Mouse (Mus musculus): ENCODE measurements around the gene Ell3.
"Not testable (repeated sequence)": the region's sequence is repeated elsewhere in the genome, so short reads cannot be mapped to it uniquely, and the experiment has no call there.

The Ell3 gene

DNA sequence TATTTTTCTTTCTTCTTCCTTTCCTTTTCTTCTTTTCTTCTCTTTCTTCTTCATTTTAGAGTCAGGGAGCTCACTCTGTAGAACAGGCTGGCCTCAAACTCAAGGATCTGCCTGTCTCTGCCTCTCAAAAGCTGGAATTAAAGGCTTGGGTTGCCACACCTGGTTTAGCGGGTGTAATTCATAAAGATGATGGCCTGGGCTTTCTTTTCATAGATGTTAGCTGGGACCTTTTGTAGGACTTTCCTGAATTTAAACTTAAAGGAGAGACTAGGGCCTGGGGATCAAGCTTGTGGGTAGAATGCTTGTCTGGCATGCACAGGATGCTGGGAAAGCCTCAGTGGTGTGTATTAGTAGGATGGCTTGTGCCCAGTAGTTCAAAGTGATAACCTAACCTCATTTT lies at the start of gene Ell3:
Gene Ell3, minus strand, starts transcription at position 101 of the 400 bp plus-strand sequence.
- no peak for DNase-seq (ENCODE audit: low spot score in 2 of 2)

DNA sequence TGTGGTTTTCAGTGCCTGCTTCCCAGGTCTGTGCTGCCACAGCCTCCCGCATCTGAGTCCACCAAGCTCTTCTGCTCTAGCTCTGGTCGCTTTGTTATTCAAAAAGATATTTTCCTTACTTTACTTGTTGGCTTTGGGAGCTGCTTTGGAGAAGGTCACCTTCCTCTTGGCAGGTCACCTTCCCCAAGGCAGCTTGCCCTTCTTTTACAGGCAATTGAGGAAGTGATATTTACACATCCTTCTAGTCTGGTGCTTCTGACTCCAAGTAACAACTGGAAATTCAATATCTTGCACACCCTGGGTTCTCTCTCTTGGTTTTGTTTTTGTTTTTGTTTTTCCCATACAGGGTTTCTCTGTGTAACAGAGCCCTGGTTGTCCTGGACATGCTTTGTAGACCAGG lies 40.3 kb upstream of the Ell3 start:
- DNase-seq (ENCODE audit: low spot score in 2 of 2), result not testable (repeated sequence)

DNA sequence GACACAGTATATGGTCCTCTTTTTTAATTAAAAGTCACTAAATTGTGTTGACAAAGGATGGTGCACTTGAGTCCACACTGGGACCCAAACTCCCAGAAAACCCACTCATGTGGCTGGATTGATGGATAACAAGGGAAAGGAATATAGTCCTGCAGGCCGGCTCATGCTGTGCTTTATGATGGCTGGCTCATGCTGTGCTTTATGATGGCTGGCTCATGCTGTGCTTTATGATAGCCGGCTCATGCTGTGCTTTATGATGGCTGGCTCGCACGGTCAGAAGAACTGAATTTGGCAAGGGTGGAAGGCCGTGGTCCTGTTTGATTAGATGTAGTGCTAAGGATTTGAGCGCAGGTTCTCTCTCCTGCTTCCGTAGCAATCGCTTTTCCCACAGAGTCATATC lies 39.5 kb upstream of the Ell3 start:
- no peak for DNase-seq (ENCODE audit: low spot score in 2 of 2)

GRCm38 (mm10) chr2:121480916-121481315 lies 36.8 kb upstream of the Ell3 start:
- not testable (repeated sequence) for DNase-seq (ENCODE audit: low spot score in 2 of 2)

GRCm38 (mm10) chr2:121480498-121480897 lies 36.4 kb upstream of the Ell3 start:
- peak; percentile 15 to 50 for DNase-seq (ENCODE audit: low spot score in 2 of 2)

- no peak for DNase-seq (ENCODE audit: low spot score in 2 of 2)
These were observed 33.6 kb upstream of the Ell3 start for GRCm38 (mm10) chr2:121477491-121478266.

DNA sequence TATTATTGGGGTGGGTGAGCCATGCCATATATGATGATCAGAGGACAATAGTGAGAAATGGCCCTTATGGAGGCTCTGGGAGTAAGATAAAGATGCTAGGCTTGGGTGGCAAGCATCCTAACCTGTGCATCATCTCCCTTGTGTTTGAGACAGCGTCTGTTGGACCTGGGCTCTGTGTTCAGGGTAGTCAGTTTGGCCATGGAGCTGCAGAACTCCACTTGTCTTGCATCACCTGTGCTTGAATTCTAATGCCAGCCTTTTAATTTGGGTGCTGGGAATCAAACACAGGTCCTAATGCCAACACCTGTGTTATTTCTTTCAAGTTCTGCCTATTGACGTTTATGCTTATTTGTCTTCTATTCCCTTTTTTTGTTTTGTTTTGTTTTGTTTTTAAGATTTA lies 31.2 kb upstream of the Ell3 start:
- not testable (repeated sequence) for DNase-seq (ENCODE audit: low spot score in 2 of 2)

DNA sequence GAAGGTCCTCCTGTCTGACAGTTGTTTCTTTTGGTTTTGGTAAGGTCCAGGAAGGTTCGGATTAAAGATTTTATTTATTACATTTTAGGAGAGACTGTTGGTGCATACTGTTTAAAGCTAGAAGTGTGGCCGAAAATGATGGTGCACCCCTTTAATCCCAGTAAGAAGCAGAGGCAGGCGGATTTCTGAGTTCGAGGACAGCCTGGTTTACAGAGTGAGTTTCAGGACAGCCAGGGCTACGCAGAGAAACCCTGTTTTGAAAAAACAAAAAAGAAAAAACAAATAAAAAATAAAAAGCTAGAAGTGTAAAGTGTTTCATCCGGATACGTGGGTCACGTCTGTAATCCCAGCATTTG lies 30.1 kb upstream of the Ell3 start:
- DNase-seq (ENCODE audit: low spot score in 2 of 2), result no peak

GRCm38 (mm10) chr2:121473301-121474179 lies 29.5 kb upstream of the Ell3 start, which contains the start of gene Mfap1b:
Gene Mfap1b, minus strand, starts transcription at chr2:121474067.
- peak; percentile 76 to 80 for DNase-seq (ENCODE audit: low spot score in 2 of 2)

GRCm38 (mm10) chr2:121472783-121473182 lies 28.7 kb upstream of the Ell3 start:
- not testable (repeated sequence) for DNase-seq (ENCODE audit: low spot score in 2 of 2)

- DNase-seq (ENCODE audit: low spot score in 2 of 2), result not testable (repeated sequence)
These were observed 24.9 kb upstream of the Ell3 start for GRCm38 (mm10) chr2:121468982-121469381.

- DNase-seq (ENCODE audit: low spot score in 2 of 2), result no peak
These were observed 16.0 kb upstream of the Ell3 start for GRCm38 (mm10) chr2:121460071-121460470.

DNA sequence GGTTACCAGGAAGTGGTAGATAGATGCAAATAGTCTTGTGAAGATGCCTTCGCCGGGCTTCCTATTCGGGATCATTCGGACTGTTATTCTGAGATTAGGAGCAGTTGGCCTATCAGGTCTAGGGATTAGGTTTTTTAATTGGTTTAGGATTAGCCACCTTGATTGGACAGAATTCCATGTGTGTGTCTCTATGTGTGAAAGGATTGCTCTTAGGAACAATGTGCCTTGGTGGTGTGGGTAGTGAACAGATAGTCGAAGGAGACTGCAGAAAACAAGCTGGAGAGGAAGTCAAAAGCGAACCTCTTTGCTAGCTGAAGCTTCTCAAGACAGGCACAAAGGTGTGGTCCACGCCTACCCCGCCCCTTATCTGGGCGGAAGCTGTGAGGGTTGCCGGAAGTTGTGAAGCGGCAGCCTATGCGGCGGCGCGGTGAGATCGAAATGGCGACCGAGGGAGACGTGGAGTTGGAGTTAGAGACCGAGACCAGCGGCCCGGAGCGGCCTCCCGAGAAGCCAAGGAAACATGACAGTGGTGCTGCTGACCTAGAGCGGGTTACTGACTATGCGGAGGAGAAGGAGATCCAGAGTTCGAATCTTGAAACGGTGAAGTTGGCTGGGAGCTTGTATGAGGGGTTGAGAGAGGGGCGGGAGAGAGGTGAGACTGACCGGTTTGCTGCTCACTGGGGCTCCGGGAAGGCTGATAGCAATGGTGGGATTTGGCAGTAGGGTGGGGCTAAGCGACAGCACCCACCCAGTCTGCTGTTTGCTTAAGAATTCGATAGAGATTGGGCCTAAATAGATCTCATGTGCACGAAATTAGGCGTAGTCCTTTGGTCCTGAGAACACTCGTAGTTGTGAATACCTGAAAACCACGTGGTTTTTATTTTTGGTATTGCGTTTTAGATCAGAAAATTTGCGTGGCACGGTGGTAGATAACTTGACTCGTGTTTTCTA lies 12.9 kb upstream of the Ell3 start, which contains the start of gene Serinc4:
Gene Serinc4, minus strand, starts transcription at position 90 of the 951 bp plus-strand sequence.
- DNase-seq (ENCODE audit: low spot score in 2 of 2), result peak; percentile 83 to 88

DNA sequence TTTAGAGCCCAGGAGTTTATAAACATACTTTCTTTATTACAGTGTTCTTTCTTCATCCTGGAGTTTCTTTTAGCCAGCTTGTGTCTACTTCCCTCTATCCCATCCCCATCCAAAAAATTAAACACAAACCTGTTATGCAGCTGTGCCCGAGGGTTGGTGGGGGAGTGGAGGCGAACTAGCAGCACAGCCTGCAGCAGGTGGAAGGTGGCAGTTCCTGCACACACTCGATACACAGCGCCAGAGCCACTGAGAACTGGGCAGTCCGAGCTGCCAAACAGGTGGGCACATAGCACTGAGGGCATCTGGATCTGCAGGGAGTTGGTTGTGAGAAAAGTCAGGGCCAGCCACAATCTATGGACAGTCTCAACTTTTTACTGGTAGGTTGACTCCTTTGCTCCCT lies 11.5 kb upstream of the Ell3 start:
- no peak for DNase-seq (ENCODE audit: low spot score in 2 of 2)

DNA sequence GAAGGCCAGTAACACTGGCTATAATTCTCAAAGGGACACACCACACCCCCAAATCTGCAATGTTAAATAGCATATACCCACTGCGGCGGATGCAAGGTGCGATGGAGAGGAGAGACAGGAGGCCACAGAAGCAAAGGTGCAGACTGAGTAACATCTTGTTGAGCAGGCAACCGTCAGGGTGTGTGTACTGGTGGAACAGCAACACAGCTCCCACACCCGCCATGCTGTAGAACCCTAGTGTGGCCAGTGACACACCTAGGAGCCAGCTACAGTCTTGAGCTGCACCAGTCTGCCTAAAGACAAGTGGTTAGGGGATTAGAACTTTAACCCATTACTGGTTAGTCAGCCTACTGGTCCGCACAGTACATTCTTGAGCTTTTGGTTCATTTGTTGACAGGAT lies 9.8 kb upstream of the Ell3 start:
- DNase-seq (ENCODE audit: low spot score in 2 of 2), result no peak

DNA sequence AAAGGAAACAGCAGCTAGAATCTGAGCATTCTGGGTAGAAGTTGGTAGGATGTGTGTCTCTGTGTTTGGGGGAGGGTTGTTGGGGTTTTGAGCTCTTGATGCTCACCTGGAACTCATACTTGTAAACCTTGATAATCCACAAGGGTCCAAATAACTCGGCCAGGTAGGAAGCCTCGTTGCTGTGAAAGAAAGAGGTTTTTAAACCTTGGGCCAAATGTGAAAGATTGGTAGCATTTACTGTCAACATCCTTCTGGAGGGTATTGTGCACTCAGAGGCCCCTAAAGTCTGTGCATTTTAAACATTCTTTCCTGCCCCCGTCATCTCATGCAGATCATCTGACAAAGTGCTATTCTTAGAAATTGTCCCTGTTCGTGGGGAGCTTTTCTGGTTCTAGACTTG lies 8.9 kb upstream of the Ell3 start, which contains the start of gene Hypk:
Gene Hypk, plus strand, starts transcription at position 301 of the 400 bp plus-strand sequence.
- no peak for DNase-seq (ENCODE audit: low spot score in 2 of 2)

GRCm38 (mm10) chr2:121452361-121452760 lies 8.3 kb upstream of the Ell3 start:
- no peak for DNase-seq (ENCODE audit: low spot score in 2 of 2)

DNA sequence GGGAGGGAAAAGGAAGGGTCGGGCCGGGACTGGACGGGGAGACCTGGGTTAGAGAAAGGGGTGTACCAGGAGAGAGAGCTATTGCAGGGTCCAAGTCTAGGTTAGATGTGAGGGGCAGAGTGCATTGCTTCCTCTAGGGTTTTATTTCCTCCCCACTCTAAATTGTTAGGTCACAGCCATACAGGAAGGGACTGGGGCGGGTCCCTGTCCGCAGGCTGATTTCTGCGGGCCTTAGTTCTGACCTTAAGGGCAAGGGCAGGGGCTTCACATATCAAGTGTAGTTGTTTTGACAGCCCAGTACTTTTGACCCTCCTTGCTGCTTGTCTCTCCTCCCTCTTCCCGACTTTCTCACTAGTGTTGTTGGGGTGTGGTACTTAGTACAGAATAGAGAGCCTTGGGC lies 6.0 kb upstream of the Ell3 start:
- DNase-seq (ENCODE audit: low spot score in 2 of 2), result peak in 1 of 2 experiments; percentile 36

DNA sequence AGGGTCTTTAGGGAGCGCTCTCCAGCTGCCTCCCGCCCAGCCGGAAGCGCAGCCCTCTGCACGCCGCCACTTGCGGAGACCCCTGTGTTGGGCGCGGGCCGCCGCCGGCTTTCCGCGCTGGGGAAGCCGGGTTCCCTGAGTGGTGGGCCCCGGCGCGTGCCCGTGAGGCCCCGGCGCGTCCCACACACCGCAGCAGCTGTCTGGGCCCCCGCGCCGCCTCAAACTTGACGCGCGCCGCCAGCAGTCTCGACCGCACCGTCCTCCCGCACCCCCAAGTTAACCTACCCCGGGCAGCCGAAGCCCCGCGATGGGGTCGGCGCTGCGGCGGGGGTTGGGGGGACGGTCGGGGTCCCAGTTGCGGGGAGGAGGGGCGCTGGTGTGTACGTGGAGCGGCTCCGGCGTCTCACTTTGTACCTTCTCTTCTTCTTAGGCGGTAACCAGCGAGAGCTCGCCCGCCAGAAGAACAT lies 5.5 kb upstream of the Ell3 start:
- DNase-seq (ENCODE audit: low spot score in 2 of 2), result no peak

DNA sequence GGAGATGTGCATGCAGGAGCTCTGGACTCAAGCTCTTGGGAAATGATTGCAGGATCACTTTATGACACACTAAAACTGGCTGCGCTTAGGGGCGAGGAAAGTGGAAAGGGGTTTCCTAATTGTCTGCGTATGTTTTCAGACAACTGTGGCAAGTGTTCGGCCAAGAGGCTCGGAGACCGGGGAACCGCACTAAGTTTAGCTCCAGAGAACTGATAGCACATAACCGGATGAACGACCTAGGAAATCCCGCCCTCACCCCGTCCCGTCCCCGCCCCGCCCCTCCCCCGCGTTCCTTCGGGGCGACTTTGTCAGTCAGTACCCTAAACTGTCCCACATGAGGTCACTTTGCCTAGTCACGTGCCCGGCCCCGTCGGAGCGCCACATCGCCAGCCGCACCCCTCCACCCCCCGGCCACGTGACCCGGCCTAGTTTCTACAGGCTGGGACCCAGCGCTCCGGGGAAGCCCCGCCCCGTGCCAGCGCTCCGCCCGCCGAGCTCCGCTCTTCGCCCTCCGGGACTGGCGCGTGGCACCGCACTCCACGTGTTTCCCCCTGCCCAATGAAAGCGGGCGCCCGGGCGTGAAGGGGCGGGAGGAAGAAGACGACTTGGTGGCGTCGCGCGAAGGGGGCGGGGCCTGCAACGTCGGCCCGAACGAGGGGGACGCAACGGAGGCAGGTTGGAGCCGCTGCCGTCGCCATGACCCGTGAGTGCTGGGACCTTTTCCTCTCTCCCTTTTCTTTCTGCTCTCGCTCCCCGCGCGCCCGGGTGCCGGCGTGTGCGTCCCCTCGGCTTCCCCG lies 4.9 kb upstream of the Ell3 start, which contains the start of gene Serf2:
Gene Serf2, plus strand, starts transcription at position 457 of the 797 bp plus-strand sequence.
- DNase-seq (ENCODE audit: low spot score in 2 of 2), result peak; percentile 100

Measured in natural killer cell, adult 2 months (primary cell).